Mouse (Mus musculus): ENCODE measurements around the gene Camta1. TPM values are rescaled to one million over a fixed set of nuclear protein-coding genes. Genes with fewer than 3 reads are reported as not detected.
A peak's percentile ranks its signal among the peaks of the same experiment; 100 is the strongest.

Camta1 gene
- 122 and 131 TPM in 2 replicates for polyA plus RNA-seq (2016; fragmentation: Nextera tagmentation; extraction: Ambion mirVana)

- no peaks in the 10 kb centered on the region for H3K9me3 ChIP-seq
- peak within 1 kb of the TSS; percentile 92 for H3K27ac ChIP-seq
- peaks cover 2% of the 10 kb centered on the region for H3K36me3 ChIP-seq (replicated peaks)
- DNase-seq (ENCODE audit: extremely low spot score, low spot score), result peak; percentile 99
- H3K4me3 ChIP-seq, result peak within 1 kb of the TSS; percentile 83
- peaks cover 28% of the 10 kb centered on the region for H3K4me1 ChIP-seq
- under 1% methylated on average over 81 of the region's 85 CpGs for WGBS
- no peaks in the 10 kb centered on the region for H3K27me3 ChIP-seq (ENCODE audit: poor library complexity, severe bottlenecking)
Observed at GRCm38 (mm10) chr4:151861806-151862739, at the start of gene Camta1. Gene Camta1 (minus strand): TSS chr4:151861876.

DNA sequence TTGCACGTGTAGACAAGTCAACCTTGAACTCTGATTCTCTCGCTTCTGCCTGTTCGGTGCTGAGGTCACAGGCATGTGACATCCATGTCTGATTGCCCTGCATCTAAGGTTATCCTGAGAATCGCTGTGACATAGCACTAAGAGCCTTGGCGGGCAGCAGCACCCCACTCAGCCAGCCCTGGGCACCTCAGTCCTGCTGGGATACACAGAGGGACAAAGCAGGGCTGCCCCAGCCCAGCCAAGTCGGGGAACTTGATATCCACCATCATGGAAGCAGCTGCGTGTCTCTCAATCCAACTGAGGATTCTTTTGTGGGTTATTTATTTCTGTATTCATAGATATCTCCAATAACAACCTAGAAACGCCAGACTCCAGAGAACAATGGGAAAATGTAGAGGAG lies 47.1 kb upstream of the Camta1 start:
- Histone ChIP-seq H3K27ac (no peak overlapping the region), H3K4me3 (no peak overlapping the region), H3K4me1 (peaks cover 33% of the 10 kb centered on the region), H3K9me3 (no peaks in the 10 kb centered on the region), H3K36me3 (replicated peaks) (no peaks in the 10 kb centered on the region), H3K27me3 (ENCODE audit: poor library complexity, severe bottlenecking) (peaks cover 20% of the 10 kb centered on the region)
- no peak for DNase-seq (ENCODE audit: extremely low spot score, low spot score)
- 86% methylated on average over 8 of the region's 8 CpGs for WGBS

DNA sequence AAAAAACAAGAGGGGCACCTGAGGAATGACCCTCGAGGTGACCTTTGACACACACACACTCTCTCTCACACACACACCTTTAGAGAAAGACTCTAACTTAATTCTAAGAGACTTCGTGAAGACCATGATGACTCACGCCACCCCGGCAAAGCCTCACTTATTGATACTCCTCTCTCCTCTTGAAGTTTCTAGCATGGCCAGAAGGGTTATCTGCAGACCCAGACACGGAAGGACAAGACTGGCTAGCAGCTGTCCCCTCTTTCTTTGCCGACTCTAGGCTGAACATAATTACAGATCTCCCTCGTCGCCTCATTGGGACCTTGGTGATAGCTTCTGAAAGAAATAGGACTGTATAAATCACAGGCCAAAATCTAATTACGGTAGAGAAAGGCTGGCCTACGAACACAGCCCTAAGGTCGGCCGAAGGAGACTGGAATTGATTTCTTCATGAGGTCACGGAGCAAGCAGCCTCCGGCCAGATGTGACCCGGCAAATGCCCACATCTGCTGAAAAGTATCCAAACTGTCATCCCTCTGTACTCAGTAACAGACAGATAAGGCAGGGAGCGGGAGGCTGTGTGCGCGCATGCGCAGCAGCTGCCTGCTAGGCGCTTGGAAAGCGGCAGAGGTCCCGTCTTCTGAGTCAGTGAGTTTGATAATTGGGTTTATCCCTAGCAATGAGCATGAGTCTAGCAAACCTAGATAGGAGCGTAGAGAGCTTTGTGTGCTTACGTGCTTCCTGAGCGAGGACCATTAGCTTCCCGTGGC lies 46.1 kb upstream of the Camta1 start:
- Histone ChIP-seq H3K4me3 (0 out of 2 replicates have a peak overlapping the region, but pooled peaks have one; percentile 0), H3K36me3 (replicated peaks) (no peaks in the 10 kb centered on the region), H3K4me1 (peaks cover 34% of the 10 kb centered on the region), H3K9me3 (no peaks in the 10 kb centered on the region), H3K27me3 (ENCODE audit: poor library complexity, severe bottlenecking) (peaks cover 20% of the 10 kb centered on the region), H3K27ac (no peak overlapping the region)
- 74% methylated on average over 26 of the region's 26 CpGs for WGBS
- DNase-seq (ENCODE audit: extremely low spot score, low spot score), result peak; percentile 22

DNA sequence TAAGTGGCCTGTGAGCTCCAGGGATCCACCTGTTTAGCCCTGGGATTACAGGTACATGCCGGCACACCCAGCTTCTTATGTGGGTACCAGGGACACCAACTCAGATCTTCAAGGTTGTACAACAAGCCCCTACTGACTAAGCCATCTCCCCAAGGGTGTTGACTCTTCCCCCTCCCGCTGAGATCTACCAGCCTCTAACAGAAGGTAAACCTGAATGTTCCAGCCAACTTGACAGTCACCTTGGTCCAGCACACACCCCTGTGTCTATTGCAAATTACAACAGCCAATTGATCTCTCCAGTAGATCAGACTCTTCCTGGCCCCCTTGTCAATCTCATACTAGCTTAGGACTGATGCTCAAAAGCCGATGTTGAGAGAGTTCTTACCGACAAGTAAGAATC lies 43.9 kb upstream of the Camta1 start:
- 80% methylated on average over 4 of the region's 4 CpGs for WGBS
- H3K27me3 ChIP-seq (ENCODE audit: poor library complexity, severe bottlenecking), result peaks cover 20% of the 10 kb centered on the region
- no peak for DNase-seq (ENCODE audit: extremely low spot score, low spot score)

DNA sequence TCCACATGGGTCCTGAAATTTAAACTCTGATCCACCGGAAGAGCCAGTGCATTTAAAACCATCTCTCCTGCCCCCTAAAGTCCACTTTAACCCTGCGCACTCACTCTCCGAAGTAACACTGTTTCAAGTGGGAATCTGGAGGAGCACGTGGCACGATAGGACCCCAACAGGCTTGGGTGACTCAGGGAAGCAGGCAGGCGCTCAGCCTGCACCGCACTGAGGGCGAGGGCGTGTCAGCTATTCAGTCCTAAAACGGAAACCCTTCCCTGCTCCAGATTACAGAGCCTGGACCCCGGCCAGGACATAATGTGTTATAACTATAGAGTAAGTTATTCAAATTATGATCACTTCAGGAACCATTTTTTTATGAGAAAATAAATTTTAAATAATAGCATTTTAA lies 42.4 kb upstream of the Camta1 start:
- H3K4me1 ChIP-seq, result peaks cover 35% of the 10 kb centered on the region
- no peak for DNase-seq (ENCODE audit: extremely low spot score, low spot score)
- 59% methylated on average over 11 of the region's 11 CpGs for WGBS

More for the DNA sequence above, 43.9 kb upstream of the Camta1 start:
- Histone ChIP-seq H3K36me3 (replicated peaks) (no peaks in the 10 kb centered on the region), H3K9me3 (no peaks in the 10 kb centered on the region), H3K4me1 (peaks cover 35% of the 10 kb centered on the region), H3K27ac (no peak overlapping the region), H3K4me3 (no peak overlapping the region)

GRCm38 (mm10) chr4:151902689-151903241 lies 41.1 kb upstream of the Camta1 start:
- Histone ChIP-seq H3K4me1 (peaks cover 25% of the 10 kb centered on the region), H3K27me3 (ENCODE audit: poor library complexity, severe bottlenecking) (peaks cover 17% of the 10 kb centered on the region), H3K36me3 (replicated peaks) (no peaks in the 10 kb centered on the region), H3K4me3 (no peak overlapping the region), H3K9me3 (0 out of 2 replicates have a peak, but pooled peaks cover 4% of the 10 kb centered on the region), H3K27ac (no peak overlapping the region)
- DNase-seq (ENCODE audit: extremely low spot score, low spot score), result no peak
- 61% methylated on average over 14 of the region's 14 CpGs for WGBS

More for the DNA sequence above, 42.4 kb upstream of the Camta1 start:
- Histone ChIP-seq H3K9me3 (0 out of 2 replicates have a peak, but pooled peaks cover 4% of the 10 kb centered on the region), H3K36me3 (replicated peaks) (no peaks in the 10 kb centered on the region), H3K27ac (no peak overlapping the region), H3K4me3 (no peak overlapping the region), H3K27me3 (ENCODE audit: poor library complexity, severe bottlenecking) (peaks cover 20% of the 10 kb centered on the region)

DNA sequence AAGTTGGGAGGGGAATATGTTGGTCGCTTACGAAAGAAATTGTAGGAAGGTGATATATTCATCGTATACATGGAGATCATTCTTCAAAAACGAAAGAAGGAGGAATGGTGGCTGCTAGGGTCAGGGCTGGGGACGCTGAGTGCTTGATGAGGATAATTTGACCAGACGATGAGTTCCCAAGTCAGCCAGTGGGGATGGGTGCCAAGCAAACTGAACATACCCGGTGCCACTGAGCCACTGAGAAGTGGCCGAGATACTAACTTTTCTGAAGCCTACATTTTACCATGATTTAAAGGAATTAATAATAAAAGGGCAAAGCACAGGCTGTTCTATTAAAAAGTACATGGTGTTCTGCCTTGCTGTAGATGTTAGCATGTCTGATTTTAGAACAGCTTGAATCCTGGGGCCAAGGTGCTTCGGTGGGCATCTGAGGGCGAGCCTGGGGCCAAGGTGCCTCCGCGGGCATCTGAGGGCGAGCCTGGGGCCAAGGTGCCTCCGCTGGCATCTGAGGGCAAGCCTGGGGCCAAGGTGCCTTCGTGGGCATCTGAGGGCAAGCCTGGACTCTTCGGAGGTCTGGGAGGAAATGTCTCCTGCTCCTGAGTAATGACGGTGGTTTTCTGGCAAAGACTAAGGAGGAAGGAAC lies 40.5 kb upstream of the Camta1 start:
- 84% methylated on average over 17 of the region's 17 CpGs for WGBS
- no peak for DNase-seq (ENCODE audit: extremely low spot score, low spot score)
- H3K4me1 ChIP-seq, result peaks cover 19% of the 10 kb centered on the region

DNA sequence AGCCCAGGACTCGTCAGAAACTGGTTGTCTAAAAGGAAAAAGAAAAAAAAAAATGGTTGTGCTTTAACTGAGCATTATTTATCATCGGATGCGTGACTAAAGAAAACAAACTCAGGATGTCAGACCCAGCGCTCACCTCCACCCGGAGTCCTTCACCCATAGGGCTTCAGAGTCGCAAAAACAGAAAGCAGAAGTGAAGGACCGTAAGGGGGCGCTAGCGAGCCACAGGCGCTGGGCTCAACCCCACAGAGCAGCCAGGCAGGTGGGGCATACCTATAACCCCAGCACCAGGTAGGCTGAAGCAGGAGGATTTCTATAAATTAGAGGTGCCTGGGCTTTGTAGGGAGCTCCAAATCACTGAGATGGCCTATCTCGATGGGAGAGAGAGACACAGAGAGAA lies 39.7 kb upstream of the Camta1 start:
- no peak for DNase-seq (ENCODE audit: extremely low spot score, low spot score)
- Histone ChIP-seq H3K27me3 (ENCODE audit: poor library complexity, severe bottlenecking) (peaks cover 10% of the 10 kb centered on the region; the same call in 1 of the 2 replicates), H3K36me3 (replicated peaks) (no peaks in the 10 kb centered on the region), H3K9me3 (0 out of 2 replicates have a peak, but pooled peaks cover 4% of the 10 kb centered on the region), H3K4me1 (peaks cover 11% of the 10 kb centered on the region), H3K27ac (no peak overlapping the region), H3K4me3 (no peak overlapping the region)
- 72% methylated on average over 11 of the region's 11 CpGs for WGBS

More for the DNA sequence above, 40.5 kb upstream of the Camta1 start:
- H3K9me3 ChIP-seq, result 0 out of 2 replicates have a peak, but pooled peaks cover 4% of the 10 kb centered on the region
- H3K27me3 ChIP-seq (ENCODE audit: poor library complexity, severe bottlenecking), result peaks cover 11% of the 10 kb centered on the region
- H3K4me3 ChIP-seq, result no peak overlapping the region
- no peaks in the 10 kb centered on the region for H3K36me3 ChIP-seq (replicated peaks)
- no peak overlapping the region for H3K27ac ChIP-seq

DNA sequence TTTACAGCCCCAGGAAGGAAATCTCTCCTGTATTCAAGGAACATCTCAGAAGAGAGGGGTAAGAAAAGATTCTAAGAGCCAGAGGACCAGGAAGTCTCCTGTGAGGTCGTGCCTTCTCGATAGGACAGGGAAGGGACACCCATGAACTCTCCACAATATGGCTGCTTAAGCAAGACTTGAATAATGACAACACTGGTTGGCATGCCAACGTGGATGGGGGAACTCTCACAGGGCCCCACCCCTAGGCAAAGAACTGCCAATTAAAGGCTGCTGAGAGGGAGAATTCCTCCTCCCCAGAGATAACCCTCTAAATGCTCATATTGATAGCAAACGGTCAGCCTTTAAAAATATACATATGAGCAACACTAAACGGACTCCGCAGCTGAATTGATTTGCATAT lies 39.1 kb upstream of the Camta1 start:
- H3K4me1 ChIP-seq, result 0 out of 2 replicates have a peak, but pooled peaks cover 4% of the 10 kb centered on the region
- H3K9me3 ChIP-seq, result peaks cover 7% of the 10 kb centered on the region; the same call in 1 of the 2 replicates
- peaks cover 8% of the 10 kb centered on the region; the same call in 1 of the 2 replicates for H3K27me3 ChIP-seq (ENCODE audit: poor library complexity, severe bottlenecking)
- WGBS, result 88% methylated on average over 6 of the region's 6 CpGs
- no peaks in the 10 kb centered on the region for H3K36me3 ChIP-seq (replicated peaks)
- H3K4me3 ChIP-seq, result no peak overlapping the region
- no peak for DNase-seq (ENCODE audit: extremely low spot score, low spot score)
- H3K27ac ChIP-seq, result no peak overlapping the region

- DNase-seq (ENCODE audit: extremely low spot score, low spot score), result no peak
- 69% methylated on average over 11 of the region's 11 CpGs for WGBS
- H3K27ac ChIP-seq, result no peak overlapping the region
Observed at GRCm38 (mm10) chr4:151899707-151900384, 38.2 kb upstream of the Camta1 start.

GRCm38 (mm10) chr4:151898600-151899245 lies 37.0 kb upstream of the Camta1 start:
- no peak overlapping the region for H3K27ac ChIP-seq
- 67% methylated on average over 13 of the region's 13 CpGs for WGBS
- peaks cover 13% of the 10 kb centered on the region; the same call in 1 of the 2 replicates for H3K9me3 ChIP-seq
- DNase-seq (ENCODE audit: extremely low spot score, low spot score), result no peak
- H3K27me3 ChIP-seq (ENCODE audit: poor library complexity, severe bottlenecking), result no peaks in the 10 kb centered on the region
- no peak overlapping the region for H3K4me3 ChIP-seq
- 0 out of 2 replicates have a peak, but pooled peaks cover 3% of the 10 kb centered on the region for H3K4me1 ChIP-seq
- no peaks in the 10 kb centered on the region for H3K36me3 ChIP-seq (replicated peaks)

More at GRCm38 (mm10) chr4:151899707-151900384, 38.2 kb upstream of the Camta1 start:
- H3K27me3 ChIP-seq (ENCODE audit: poor library complexity, severe bottlenecking), result no peaks in the 10 kb centered on the region
- peaks cover 13% of the 10 kb centered on the region; the same call in 1 of the 2 replicates for H3K9me3 ChIP-seq
- no peak overlapping the region for H3K4me3 ChIP-seq
- H3K36me3 ChIP-seq (replicated peaks), result no peaks in the 10 kb centered on the region
- 0 out of 2 replicates have a peak, but pooled peaks cover 3% of the 10 kb centered on the region for H3K4me1 ChIP-seq
